Mouse (Mus musculus): ENCODE results near the gene Stard3nl. TPM values are rescaled to one million over a fixed set of nuclear protein-coding genes. Genes with fewer than 3 reads are reported as not detected.
"Not testable (repeated sequence)": the region's sequence is repeated elsewhere in the genome, so short reads cannot be mapped to it uniquely, and the experiment has no call there.

Gene Stard3nl
- total RNA-seq, 1 experiment from 2014 or later: 49.1 TPM

DNA sequence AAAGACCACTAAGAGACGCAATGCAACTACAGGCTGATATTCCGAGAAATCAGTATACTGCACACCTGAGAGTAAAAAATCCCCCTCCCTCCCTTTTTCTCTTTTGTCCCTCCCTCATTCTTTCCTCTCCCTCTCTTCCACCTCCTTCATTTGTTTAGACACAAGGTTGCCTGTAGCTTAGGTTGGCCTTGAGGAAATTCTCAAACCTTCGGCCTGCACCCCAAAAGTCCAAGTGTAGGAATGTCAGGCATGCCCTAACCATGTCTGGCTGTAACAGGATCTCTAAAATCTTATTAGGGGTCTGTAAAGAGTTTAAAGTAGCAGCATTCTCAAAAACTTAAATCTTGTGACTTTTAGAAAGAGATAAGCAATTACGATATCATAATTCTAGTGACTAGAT is 10.4 kb downstream of the Stard3nl start:
- DNase-seq: no peak

DNA sequence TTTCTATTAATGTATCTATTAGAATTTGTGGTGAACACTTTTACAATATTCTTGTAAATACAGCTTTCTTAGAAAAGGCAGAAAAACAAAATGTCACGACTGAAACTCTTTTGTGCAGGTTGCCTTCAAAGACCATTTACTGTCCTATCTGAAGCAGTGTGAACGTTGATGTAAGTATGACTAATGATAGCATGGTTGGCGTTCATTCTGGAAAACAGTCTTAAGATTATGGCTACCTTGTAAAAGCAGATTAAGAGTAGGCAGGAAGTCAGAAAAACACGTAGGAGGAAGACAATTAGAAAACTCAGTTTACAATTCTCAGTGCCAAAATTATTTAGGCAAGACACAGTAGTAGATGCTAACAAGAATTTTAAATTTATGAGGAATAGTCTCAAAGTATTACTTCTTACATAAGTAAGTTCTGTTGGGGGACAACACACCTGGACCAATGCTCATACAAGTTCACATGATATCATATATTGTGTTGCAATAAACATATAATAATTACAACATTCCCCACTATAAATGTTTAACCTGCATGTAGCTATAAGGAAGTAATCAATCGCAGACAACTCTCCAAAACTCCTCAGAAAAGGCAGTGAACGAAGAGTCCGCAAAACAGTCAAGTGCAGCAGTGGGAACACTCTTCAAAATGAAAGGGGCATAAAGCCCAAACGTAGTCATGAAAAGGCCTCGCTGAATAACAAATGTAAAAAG is 14.3 kb downstream of the Stard3nl start:
- no peak for DNase-seq

DNA sequence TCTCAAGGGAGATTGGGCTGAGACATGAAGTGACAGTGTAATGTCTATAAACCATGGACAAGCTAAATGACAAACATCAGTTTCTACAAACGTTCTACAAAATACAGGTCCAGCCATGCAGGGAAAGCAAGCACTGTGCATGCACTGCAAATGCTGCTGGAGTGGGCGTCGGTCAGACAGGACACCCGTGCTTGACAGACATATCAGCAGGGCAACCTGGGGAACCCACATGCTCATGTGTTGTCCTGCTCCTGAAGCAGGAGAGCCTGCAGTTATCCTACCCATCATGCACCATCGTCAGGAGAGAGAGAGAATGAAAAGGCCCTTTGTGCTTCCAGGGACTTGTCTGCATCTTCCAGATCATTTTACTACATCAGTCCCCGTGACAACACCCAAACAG is 16.3 kb downstream of the Stard3nl start:
- DNase-seq: no peak

DNA sequence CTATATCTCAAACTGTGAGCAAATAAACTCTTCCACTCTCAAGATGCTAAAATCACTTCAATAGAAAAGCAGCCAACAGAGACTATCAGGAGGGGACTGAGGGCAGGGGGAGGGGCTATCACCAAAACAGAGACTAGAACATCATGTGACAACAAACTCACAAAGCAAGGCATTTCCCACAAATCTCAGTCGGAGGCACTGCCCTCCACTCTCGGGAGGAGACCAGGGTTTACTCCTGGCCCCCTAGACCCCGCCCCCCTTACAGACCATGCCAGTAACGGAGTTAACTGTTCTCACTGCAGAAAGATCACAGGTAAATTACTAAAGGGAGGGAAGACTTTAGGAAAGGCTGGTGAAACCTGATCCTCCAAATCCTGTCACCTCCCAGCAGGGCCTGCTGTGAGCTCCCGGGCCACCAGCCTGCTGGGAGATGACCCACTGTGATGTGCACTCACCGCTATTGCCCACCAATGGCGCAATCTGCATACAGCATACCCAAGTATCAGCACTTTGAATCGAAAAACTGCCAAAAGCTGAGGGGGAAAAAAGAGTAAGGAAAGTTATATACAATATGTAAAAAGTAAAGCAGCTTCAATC is 23.4 kb downstream of the Stard3nl start:
- no peak for DNase-seq

DNA sequence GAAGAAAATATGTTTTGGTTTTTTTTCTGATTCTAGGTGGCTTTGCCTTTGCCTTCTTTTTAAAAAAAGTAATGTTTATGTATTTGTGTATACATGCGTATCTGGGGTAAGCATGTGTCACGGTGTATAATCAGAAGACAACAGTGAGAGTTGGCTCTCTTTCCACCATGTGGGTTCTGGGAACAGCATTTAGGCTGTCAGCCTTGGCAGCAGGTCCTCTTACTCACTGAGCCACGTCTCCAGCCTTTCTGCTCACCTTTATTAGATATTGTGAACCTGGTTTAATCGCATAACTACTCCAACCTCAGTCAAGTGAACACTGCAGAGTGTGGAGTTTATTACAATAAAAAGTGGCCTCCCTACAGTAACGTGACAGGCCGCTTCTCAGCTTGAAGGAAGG is 26.8 kb downstream of the Stard3nl start:
- DNase-seq: no peak

DNA sequence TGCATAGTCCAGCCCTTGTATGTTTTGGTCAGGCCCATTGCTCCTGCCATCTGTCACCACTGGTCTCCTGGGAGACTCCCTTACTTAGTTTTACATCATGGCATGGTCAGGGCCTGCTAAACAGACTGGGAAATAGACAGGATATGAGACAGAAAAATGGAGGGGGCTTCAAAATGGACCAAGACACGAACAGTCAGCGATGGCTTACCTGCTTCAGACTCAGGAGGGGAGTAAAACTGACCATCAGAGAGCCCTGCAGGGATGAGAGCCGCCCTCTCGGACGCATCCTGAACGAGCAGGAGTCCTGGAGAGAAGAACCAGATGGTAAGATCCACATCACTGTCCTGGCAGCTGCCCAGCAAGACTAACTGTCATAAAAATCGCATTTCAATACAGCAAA is 28.1 kb downstream of the Stard3nl start:
- DNase-seq: no peak

DNA sequence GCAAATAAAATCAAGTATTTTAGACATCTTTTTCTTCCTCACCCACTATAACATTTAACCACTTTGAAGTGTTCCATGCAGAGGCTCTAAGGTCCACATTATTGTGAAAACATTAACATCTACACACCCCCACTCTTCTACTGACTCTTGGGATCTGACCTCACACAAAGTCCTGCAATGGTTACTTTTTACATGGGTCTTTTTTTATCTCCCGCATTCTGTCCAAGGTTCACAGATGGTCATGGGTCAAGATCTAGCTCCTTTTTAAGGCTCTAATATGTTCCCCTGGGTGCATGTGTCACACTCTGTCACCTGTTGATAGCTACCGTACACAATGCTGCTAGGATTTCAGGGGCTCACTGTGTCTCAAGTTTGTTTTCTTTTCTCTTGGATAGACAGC is 28.7 kb downstream of the Stard3nl start:
- no peak for DNase-seq

DNA sequence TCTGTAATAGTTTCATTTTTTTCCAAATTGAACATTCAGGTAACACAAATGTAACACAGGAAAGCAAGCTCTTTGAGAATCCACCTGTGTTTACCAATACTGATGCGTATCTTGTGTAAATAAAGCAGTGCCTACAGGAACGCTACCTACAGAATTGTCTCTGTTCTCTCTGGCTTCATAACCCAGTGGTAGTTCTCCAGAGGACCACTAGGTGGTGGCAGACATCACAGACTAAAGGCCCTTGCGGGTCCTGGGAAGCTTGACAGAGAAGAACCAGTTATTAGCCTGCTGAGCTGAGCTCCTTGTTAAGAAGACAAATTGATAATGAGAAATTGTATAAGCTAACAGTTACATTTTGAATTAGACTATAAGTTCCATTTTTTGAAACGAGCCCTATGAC is 30.0 kb downstream of the Stard3nl start:
- peak; percentile 54 for DNase-seq

DNA sequence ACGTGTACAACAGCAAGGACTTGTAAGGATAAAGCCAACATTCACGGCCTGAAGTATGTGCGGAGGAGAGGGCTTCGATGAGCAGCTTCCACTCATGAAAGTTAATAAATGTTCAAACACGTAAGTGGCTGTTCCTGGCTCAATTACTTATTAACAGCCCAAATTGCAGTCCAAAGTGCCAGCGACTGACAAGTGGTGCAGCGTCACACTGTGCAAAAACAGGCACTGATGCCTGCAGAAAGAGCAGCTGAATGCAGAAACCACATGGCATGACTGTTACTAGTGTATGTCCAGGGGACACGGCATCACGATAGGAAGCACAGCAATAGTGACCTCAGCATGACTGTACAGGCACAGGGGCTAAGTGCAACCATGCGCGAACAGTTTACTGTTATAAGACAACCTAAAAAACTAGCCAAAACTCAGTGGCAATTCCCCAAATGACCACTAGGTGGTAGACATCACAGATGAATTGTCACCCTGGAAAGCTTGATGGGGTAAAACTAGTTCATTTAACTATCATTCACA is 31.3 kb downstream of the Stard3nl start:
- no peak for DNase-seq

DNA sequence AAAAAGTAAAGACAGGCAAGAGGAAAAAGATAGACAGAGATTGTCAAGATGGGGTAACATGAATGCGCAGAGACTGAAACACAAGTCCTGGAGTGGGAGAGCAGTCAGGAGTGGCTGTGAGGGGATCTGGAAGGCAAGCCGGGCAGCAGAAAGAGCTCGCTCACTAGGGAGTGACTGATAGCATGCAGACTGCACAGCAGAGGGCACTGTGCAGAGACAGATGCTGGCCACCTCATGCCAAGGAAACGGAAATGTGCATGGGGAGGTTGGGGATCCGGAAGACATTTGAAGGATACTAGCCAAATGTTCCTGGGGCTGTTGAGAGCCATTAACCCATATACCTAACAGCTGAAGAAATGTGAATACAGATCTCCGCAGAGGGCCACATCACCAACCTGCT is 33.2 kb downstream of the Stard3nl start:
- DNase-seq: no peak

DNA sequence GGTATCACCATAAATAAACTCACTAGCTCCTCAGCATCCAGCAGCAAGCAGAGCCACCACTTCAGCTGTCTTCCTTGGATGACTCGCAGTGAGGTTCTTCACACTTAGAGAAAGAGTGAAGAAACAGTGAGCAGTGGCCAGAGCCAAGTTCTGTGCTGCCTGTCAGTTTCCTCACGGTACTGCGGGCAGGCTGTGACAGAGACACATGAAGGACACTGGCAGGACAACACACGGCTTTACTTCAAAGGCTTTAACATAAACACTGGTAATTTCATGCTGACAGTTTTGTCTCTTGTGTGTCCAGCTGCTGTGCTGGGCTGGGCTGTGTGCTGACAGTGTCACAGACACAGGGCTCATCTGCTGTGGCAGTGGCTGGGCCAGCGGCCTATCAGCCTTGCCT is 37.6 kb downstream of the Stard3nl start:
- no peak for DNase-seq

DNA sequence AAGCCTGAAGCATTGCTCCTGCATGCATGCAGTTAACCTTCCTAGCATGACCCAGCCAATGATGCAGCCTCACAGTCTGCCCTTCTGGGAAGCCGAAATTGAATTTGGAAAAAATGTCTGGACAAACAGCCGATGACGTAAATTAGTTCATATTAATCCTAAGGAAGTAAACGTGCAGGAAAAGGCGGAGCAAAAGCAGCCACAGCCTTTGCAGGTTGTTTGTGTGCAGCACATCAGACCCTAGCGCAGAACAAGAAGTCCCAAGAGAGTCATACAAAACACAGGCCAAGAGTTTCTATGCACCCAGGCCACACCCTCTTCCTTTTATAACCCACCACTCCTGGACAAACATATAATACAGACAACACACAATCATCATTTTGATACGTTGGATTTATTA is 38.3 kb downstream of the Stard3nl start:
- DNase-seq: no peak

DNA sequence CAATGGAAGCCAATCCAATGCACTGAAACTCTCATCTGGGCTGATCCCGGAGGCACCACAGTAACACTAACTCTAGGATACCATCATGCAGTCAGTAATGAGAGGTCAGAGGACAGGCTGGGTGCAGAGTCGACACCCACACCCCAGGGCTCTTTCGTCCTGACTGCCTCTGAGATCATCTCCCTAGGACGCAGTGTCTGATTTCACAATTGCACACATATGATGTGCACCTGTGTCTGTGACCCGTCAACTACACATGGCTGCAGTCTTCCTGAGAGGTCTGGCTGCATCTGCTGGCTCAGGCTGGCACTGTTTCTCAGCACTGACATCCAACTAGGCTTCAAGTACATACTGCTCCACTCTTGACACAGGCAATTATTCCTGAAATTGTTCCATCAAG is 38.9 kb downstream of the Stard3nl start:
- no peak for DNase-seq

DNA sequence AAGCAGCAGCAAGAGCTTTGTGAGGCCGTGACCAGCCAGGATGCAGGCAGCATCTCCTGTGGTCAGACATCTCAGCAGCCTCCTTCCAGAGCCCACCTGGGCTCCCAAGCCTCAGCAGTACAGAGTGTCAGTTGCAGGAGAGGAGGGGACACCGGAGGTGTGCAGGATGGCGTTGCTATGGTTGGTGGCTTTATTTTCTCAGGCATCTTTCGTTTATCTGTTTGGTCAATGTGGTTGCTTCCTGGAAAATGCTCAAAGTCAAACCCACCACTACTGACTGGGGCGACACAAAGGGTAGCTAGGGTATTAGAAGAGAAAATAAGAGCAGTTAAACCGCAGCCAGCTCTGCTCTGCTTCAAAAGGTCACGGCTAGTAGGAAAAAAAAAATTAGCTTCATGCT is 39.5 kb downstream of the Stard3nl start:
- no peak for DNase-seq

DNA sequence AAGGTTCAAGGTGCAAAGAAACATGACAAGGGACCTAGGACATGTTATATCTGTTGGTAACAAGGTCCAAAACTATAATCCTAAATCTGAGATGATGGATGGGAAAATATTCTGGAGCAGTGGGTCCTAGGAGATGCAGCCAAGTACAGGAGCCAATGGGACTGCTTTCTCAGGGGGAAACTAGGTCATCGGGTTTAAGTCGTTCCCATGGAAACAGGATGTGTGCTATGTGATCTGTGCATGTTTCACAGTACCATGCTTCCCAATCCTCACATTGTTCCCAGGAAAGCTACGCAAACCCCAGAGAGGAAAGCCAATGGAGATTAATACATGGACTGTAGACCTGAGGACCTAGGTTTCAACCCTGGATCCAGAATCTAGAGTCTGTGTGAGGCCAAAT is 42.8 kb downstream of the Stard3nl start:
- no peak for DNase-seq

DNA sequence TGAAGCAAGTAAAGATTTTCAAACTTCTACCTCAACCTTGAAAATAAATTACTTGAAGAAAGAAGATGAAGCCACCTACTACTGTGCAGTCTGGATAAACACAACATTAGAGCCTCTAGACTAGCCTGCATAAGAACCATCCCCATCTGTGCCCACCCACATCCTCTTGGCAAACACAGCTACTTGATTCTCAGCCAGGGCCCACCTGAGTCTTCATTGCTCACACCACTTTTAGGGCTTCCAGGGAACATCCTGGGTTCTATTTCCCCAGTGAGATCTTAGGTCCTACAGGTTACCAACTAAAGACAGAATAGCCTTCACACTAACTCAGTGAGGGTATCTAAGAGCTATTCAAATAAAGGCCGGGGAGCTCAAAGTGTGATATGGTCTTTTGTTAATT is 55.2 kb downstream of the Stard3nl start:
- not testable (repeated sequence) for DNase-seq

DNA sequence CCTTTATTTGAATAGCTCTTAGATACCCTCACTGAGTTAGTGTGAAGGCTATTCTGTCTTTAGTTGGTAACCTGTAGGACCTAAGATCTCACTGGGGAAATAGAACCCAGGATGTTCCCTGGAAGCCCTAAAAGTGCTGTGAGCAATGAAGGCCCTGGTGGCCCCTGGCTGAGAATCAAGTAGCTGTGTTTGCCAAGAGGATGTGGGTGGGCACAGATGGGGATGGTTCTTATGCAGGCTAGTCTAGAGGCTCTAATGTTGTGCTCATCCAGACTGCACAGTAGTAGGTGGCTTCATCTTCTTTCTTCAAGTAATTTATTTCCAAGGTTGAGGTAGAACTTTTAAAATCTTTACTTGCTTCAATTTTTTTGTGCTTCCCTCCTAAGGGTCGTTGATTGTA is 59.3 kb downstream of the Stard3nl start:
- DNase-seq: not testable (repeated sequence)

Other genes with a start within 250 kb of the Stard3nl start
- gene Epdr1, start 224.1 kb upstream of the Stard3nl start, total RNA-seq (2021): 13.8 and 17.8 TPM in 2 replicates
- 1.6 and 1.8 TPM in 2 replicates for gene Sfrp4, start 227.3 kb upstream of the Stard3nl start, total RNA-seq (2021)